11 mouse cellular contexts compared by ENCODE assay signal in the genomic region with DNA sequence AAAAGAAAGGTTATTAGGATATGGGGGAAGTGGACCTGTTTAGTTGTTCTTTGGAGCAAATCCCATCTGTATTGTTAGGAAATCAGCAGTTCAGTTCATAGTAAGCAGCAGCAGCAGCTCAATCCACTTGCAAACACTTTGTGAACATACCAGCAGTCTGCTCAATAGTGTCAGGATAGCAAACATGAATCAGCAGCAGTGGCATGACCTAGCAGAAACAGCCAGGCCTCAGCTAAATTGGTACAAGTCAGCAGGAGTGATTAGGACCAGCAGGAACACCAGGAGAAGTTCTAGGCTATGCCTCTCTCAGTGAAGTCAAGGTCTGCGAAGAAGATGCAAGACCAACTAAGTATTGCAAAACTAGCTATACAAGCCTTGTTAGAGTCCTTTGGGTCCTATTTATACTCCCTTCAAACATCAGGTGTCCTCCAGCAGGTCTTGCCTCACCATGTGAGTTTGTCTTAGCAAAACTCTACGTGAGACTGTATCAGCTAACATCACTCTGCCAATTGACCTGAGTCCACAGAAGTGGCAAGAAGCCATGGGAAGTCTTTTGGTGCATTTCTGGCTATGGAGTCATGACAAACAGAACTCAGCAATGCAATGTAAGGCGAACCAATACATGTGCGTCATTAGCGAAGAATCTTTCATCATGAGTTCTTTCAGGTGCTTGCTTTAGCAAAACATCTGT. TPM values are rescaled to one million over a fixed set of nuclear protein-coding genes. Genes with fewer than 3 reads are reported as not detected.
DNase-seq lines count a peak whose midpoint lies in the region.
"Had no signal": no experiment of that assay in that cellular context is flagged by ENCODE, and none has a peak within 500 bp of the region (broad histone marks: within the 10 kb centered on the region; RNA-seq: fewer than 3 reads in every experiment).

A gene (minus strand): TSS at position 340 of the 691 bp plus-strand sequence.

- no peak within 1 kb of the TSS for H3K27ac ChIP-seq in embryonic facial prominence, embryonic 10.5 days (replicated peaks)
- H3K27ac ChIP-seq: hindbrain, embryonic 10.5 days; midbrain, embryonic 10.5 days had no signal

- peak; percentile 5 for DNase-seq in MEL-GATA-1-ER (ENCODE audit: extremely low read depth, low read depth)
- DNase-seq in c-Kit-negative CD71-positive TER-119-positive erythroid progenitor cells, embryonic 14.5 days (ENCODE audit: low read depth, low spot score): peak; percentile 75
- DNase-seq in gastrocnemius, postnatal 4 days (ENCODE audit: low spot score in 2 of 2): no peak
- DNase-seq in heart, postnatal 4 days: no peak
- DNase-seq in layer of hippocampus, adult 18-20 months (ENCODE audit: low spot score in 2 of 2): no peak
- no peak for DNase-seq in right cerebral cortex, postnatal 36 days (ENCODE audit: low spot score in 2 of 2)
- DNase-seq in embryonic facial prominence, embryonic 10.5 days (ENCODE audit: low spot score): no peak
- DNase-seq: lung, adult 2 months had no signal

- H3K9me3 ChIP-seq in embryonic facial prominence, embryonic 10.5 days: peaks cover 11% of the 10 kb centered on the region

- 96% methylated on average over 5 of the region's 5 CpGs for WGBS in embryonic facial prominence, embryonic 10.5 days

- no peak within 1 kb of the TSS for H3K4me3 ChIP-seq in embryonic facial prominence, embryonic 10.5 days
- H3K4me3 ChIP-seq: hindbrain, embryonic 10.5 days; midbrain, embryonic 10.5 days had no signal

- H3K27me3 ChIP-seq in embryonic facial prominence, embryonic 10.5 days (replicated peaks; ENCODE audit: low read depth, poor library complexity, severe bottlenecking): no peaks in the 10 kb centered on the region

- H3K36me3 ChIP-seq in embryonic facial prominence, embryonic 10.5 days (replicated peaks): no peaks in the 10 kb centered on the region
- H3K36me3 ChIP-seq: hindbrain, embryonic 10.5 days; midbrain, embryonic 10.5 days had no signal

- peaks cover 15% of the 10 kb centered on the region for H3K4me1 ChIP-seq in embryonic facial prominence, embryonic 10.5 days

RNA-seq across cellular contexts. Expression of the gene that starts here (rescaled TPM):
- total RNA-seq in gastrocnemius, postnatal 4 days (2021): 10 to 100 TPM; 28.1 to 29.6 TPM
- 10 to 100 TPM; 20.1 to 25.7 TPM for total RNA-seq in heart, postnatal 4 days (2021)
- total RNA-seq in layer of hippocampus, adult 18-20 months (2021): under 1 TPM; 0.20 to 0.74 TPM
- 0.24 TPM in 1 of 2 replicates, not detected in the other for polyA plus RNA-seq in embryonic facial prominence, embryonic 10.5 days (2016; fragmentation: Nextera tagmentation; extraction: Ambion mirVana)
- polyA plus RNA-seq: hindbrain, embryonic 10.5 days; midbrain, embryonic 10.5 days; neural tube, embryonic 11.5 days had no signal

Comparison
In these comparisons a context has a peak if more than half of its experiments do, and no peak if none do; other contexts are left out.
1. RNA of the gene that starts here (total RNA-seq): 28.1 to 29.6 TPM in gastrocnemius, postnatal 4 days and 20.1 to 25.7 TPM in heart, postnatal 4 days; 0.20 to 0.74 TPM in layer of hippocampus, adult 18-20 months; every median in the first group is over 10 times any median in the second.
2. DNase-seq: peak in MEL-GATA-1-ER (single experiment) and c-Kit-negative CD71-positive TER-119-positive erythroid progenitor cells, embryonic 14.5 days (single experiment); none in gastrocnemius, postnatal 4 days (0 of 2), heart, postnatal 4 days (single experiment), layer of hippocampus, adult 18-20 months (0 of 2), right cerebral cortex, postnatal 36 days (0 of 2) and embryonic facial prominence, embryonic 10.5 days (single experiment).